Mouse (Mus musculus): ENCODE results near the gene Clip2.
"Not testable (repeated sequence)": the region's sequence is repeated elsewhere in the genome, so short reads cannot be mapped to it uniquely, and the experiment has no call there.

Clip2 gene

GRCm38 (mm10) chr5:134460546-134460945 lies 91.7 kb downstream of the Clip2 start:
- DNase-seq (ENCODE audit: low read depth, low spot score) = no peak

- no peak for DNase-seq (ENCODE audit: low read depth, low spot score)
Observed at GRCm38 (mm10) chr5:134459096-134459495, 93.1 kb downstream of the Clip2 start.

GRCm38 (mm10) chr5:134458416-134458815 lies 93.8 kb downstream of the Clip2 start:
- DNase-seq (ENCODE audit: low read depth, low spot score) = no peak

DNA sequence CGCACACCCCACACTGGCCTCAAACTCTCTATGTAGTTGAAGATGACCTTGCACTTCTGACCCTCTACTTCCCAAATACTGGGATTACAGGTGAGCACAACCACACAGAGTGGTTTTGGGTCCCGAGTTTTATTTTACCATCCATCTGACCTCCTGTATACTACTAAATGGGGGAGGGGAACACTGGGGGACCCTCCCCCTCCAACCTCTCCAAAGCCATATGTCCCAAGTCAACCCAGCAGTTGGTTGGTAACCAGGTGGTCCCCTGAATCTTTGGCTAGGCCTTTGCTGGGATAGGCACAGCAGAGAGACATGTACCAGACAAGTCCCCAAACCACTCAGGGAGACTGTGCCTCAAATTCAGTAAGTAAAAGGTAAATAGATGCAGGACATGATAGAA lies 94.9 kb downstream of the Clip2 start:
- no peak for DNase-seq (ENCODE audit: low read depth, low spot score)

DNA sequence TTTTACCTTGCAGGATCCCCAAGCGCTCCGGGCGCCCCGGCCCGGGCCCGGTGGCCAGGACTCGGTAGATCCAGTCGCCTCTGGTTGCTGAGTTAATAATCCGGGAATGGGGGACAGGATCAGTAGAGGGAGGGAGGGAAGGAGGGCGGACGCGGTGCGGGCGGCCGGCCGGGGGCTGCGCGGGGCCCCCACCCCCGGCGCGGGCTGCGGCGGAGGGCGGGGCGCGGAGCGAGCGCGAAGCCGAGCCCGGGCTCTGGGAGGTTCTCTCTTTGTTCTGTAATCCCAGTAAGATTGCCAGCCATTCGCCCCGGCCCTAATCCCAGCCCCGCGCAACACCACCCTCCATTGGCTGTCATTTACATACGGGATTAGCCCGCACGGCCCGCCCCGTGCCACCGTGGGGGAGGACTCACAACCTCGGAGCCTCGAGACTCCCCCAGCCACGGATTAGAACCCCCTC lies 95.7 kb downstream of the Clip2 start, which contains the start of gene Gtf2ird1:
TSS of gene Gtf2ird1 (minus strand) at position 214 of the 460 bp plus-strand sequence.
- peak; percentile 64 for DNase-seq (ENCODE audit: low read depth, low spot score)

GRCm38 (mm10) chr5:134455914-134456423 lies 96.3 kb downstream of the Clip2 start:
- DNase-seq (ENCODE audit: low read depth, low spot score) = peak; percentile 49

DNA sequence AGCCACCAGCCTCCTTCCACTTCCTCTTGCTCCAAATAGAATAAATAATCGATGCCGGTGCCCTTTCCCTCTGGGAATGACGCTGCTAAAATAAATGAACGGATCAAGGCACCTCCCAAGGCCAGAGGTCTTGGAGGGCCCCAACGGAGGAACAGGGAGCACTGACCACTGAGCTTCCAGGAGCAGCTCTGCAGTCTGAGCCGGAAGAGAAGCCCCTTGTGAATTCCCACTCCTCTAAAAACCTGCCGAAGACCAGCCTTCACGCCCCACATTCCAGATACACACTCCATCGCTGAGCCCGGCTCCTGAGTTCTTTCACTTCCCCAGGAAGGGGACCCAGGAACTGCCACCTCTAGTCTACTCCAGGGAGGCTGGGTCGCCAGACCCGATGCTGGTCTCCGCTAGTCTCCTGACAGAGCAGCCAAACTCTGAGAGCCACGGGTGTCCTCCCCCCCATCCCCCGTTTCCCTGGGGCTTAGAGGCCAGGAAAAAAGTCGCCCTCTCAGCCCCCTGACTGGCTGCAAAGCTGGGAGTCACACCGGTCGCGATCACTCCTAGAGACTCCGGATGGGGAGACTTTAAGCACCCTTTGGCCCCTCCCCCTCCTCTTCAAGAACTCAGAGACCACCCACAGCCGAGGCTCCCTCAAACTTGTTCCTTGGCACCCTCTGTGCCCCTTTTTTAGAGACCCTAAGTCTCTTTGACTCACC lies 96.9 kb downstream of the Clip2 start:
- DNase-seq (ENCODE audit: low read depth, low spot score) = peak; percentile 50

DNA sequence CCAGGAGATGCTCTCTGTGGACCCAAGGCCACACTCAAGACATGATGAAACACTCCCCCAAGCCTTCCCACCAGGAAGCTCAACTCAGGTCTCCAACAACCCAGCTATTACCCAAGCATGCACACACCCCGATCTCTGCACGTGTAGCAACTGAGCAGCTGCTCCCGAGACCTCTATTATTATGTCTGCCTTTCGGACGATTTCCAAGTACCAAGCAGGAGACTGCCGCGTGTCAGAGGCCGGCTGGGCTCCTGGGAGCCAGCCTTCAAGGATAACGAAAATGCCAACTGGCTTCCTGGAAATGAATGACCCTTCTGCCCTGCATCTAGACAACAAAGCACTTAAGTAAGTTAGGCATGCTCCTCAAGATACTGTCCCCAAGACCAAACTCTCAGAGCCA lies 97.8 kb downstream of the Clip2 start:
- no peak for DNase-seq (ENCODE audit: low read depth, low spot score)

- no peak for DNase-seq (ENCODE audit: low read depth, low spot score)
Observed at GRCm38 (mm10) chr5:134453577-134453976, 98.7 kb downstream of the Clip2 start.

- not testable (repeated sequence) for DNase-seq (ENCODE audit: low read depth, low spot score)
Observed at GRCm38 (mm10) chr5:134446755-134447154, 105.5 kb downstream of the Clip2 start.

DNA sequence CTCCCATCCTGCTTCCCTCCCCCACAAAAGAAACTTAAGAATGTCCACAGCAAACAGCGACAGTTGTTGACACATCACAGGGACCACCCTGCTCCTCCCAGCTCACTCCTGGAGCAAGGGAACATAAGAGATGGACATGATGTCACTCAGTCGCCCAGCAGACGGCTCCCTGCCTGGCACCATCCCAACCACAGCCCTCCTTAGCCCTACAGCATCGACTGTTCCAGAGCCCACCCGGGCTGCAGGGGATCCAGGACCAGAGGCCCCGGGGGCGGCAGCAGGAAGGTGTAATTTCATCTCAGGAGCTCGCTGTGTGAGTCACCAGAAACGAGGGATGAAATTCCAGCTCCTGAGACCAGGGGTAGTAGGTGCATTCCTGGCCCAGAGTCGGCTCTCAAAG lies 106.3 kb downstream of the Clip2 start:
- no peak for DNase-seq (ENCODE audit: low read depth, low spot score)

- peak; percentile 35 for DNase-seq (ENCODE audit: low read depth, low spot score)
Observed at GRCm38 (mm10) chr5:134445208-134445831, 106.9 kb downstream of the Clip2 start.

DNA sequence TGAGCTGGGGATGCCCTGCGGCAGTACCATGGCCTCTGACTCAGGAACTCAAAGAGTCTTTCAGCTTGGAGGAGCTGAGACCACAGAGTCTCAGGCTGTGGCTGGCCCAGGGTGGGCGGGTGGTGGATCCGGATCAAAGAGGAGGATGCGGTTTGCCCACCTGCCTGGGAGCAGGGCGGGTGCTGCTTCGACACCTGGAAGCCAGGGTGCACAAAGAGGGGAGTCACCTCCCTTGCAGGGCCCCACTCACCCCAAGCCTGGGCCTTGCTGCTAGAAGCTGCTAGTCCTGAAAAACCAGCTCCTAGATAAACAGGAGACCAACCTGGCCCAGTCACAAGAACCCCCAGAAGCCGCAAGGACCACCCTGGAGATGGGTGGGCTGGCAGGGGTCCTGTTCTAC lies 107.8 kb downstream of the Clip2 start:
- peak; percentile 65 for DNase-seq (ENCODE audit: low read depth, low spot score)

- DNase-seq (ENCODE audit: low read depth, low spot score) = no peak
Observed at GRCm38 (mm10) chr5:134442066-134442465, 110.2 kb downstream of the Clip2 start.

DNA sequence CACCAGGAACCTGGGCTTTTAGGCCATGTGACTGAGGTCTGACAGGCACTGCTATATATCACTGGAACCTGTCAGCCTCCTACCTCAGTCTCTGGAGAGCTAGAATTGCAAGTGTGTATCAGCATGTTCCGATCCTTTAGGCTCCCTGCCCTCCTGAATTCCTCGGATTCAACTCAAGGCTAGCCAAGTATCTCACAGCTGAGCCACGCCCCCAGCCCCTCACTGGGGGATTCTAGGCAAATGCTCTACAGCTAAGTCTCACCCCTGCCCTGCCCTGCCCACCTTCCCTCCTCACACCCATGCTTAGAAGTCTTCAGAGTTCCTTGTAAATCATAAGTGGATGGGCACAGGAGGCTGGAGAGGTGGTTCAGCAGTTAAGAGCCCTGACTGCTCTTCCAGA lies 111.1 kb downstream of the Clip2 start:
- no peak for DNase-seq (ENCODE audit: low read depth, low spot score)

DNA sequence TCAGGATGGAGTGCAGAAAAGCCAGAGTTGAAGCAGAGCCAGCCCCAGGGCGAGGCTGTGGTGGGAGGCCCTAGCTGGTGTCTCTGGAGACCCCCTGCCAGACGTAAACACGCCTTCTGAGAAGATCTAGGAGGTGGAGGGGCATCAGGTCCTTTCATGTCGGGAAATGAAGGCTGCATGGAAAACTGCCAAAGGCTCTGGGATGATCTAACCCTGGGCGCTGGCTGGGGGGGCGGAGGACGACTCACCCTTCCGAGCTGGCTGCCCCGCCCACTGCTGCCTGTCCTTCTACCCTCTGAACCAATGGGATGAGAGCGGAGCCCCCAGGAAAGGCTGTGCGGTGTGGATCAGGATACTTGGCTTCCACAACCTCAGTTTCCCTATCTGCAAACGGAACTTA lies 112.1 kb downstream of the Clip2 start:
- DNase-seq (ENCODE audit: low read depth, low spot score) = no peak

GRCm38 (mm10) chr5:134439481-134439880 lies 112.8 kb downstream of the Clip2 start:
- DNase-seq (ENCODE audit: low read depth, low spot score) = no peak

Data from CD4-positive, CD25-positive, alpha-beta regulatory T cell, adult 2 months (primary cell).